13 mouse cellular contexts compared by ENCODE assay signal in genomic region chr5:129974866-129975311, GRCm38 (mm10). TPM values are rescaled to one million over a fixed set of nuclear protein-coding genes. Genes with fewer than 3 reads are reported as not detected.
DNase-seq lines count a peak whose midpoint lies in the region; ATAC-seq and TF ChIP-seq lines count a peak whose summit lies in the region.
"Had no signal": no experiment of that assay in that cellular context is flagged by ENCODE, and none has a peak within 500 bp of the region (broad histone marks: within the 10 kb centered on the region; RNA-seq: fewer than 3 reads in every experiment).

No protein-coding gene starts in this region.

- no peaks in the 10 kb centered on the region for H3K9me3 ChIP-seq in erythroblast, embryonic 14.5 days (ENCODE audit: control insufficient read depth, low read length)
- H3K9me3 ChIP-seq in liver, embryonic 13.5 days (replicated peaks), result no peaks in the 10 kb centered on the region
- H3K9me3 ChIP-seq in stomach, embryonic 16.5 days (replicated peaks; ENCODE audit: control insufficient read depth, low read length), result no peaks in the 10 kb centered on the region
- no peaks in the 10 kb centered on the region for H3K9me3 ChIP-seq in midbrain, embryonic 10.5 days (replicated peaks)
- H3K9me3 ChIP-seq: embryonic facial prominence, embryonic 12.5 days had no signal

- ATAC-seq in liver, embryonic 13.5 days (ENCODE audit: low read depth), result peak; percentile 89
- peak; percentile 78 for ATAC-seq in stomach, embryonic 16.5 days (ENCODE audit: insufficient read depth, low FRiP score)

- peak overlapping the region; percentile 59 for H3K9ac ChIP-seq in liver, embryonic 13.5 days
- no peak overlapping the region for H3K9ac ChIP-seq in stomach, embryonic 16.5 days (ENCODE audit: low read length)
- H3K9ac ChIP-seq: embryonic facial prominence, embryonic 12.5 days had no signal

- peak; percentile 60 for DNase-seq in liver, embryonic 13.5 days
- DNase-seq in layer of hippocampus, postnatal 25 days (ENCODE audit: extremely low spot score in 1 of 2, low spot score in 1 of 2), result no peak
- no peak for DNase-seq in midbrain, embryonic 10.5 days (ENCODE audit: low spot score)
- DNase-seq in urinary bladder, postnatal 4 days (ENCODE audit: low spot score in 2 of 2), result no peak
- DNase-seq: cerebellum, postnatal 10 days; heart, postnatal 10 days; kidney, postnatal 14 days; thymus, postnatal 36 days had no signal

- peak overlapping the region; percentile 79 for H3K27ac ChIP-seq in bone marrow, adult 2 months (ENCODE audit: control insufficient read depth, insufficient read depth, low read depth, low read length, poor library complexity)
- peak overlapping the region; percentile 96 for H3K27ac ChIP-seq in liver, embryonic 13.5 days
- H3K27ac ChIP-seq in stomach, embryonic 16.5 days (ENCODE audit: low read length), result no peak overlapping the region; the same call in 1 of the 2 replicates
- H3K27ac ChIP-seq in midbrain, embryonic 10.5 days (replicated peaks), result no peak overlapping the region
- H3K27ac ChIP-seq: embryonic facial prominence, embryonic 12.5 days; macrophage had no signal

- no peak for TF ChIP-seq POLR2A in bone marrow, adult 2 months (IDR thresholded peaks at IDR 0.05; ENCODE audit: borderline replicate concordance, control insufficient read depth, low read depth, low read length)

- H3K4me2 ChIP-seq in liver, embryonic 13.5 days, result peak overlapping the region; percentile 25
- H3K4me2 ChIP-seq in stomach, embryonic 16.5 days (ENCODE audit: low read depth, low read length), result no peak overlapping the region
- H3K4me2 ChIP-seq: embryonic facial prominence, embryonic 12.5 days had no signal

- 62% methylated on average over 4 of the region's 4 CpGs for WGBS in bone marrow, adult 2 months
- WGBS in liver, embryonic 13.5 days (ENCODE audit: insufficient replicate concordance), result 12% methylated on average over 4 of the region's 4 CpGs
- WGBS in stomach, embryonic 16.5 days, result 50% methylated on average over 4 of the region's 4 CpGs
- 94% methylated on average over 4 of the region's 4 CpGs for WGBS in midbrain, embryonic 10.5 days

- no peaks in the 10 kb centered on the region; the same call in none of the 2 replicates for H3K4me1 ChIP-seq in bone marrow, adult 2 months (ENCODE audit: control insufficient read depth, insufficient read depth, low read length)
- peaks cover 82% of the 10 kb centered on the region for H3K4me1 ChIP-seq in erythroblast, embryonic 14.5 days (ENCODE audit: control insufficient read depth)
- H3K4me1 ChIP-seq in liver, embryonic 13.5 days (replicated peaks), result peaks cover 83% of the 10 kb centered on the region
- H3K4me1 ChIP-seq in stomach, embryonic 16.5 days (ENCODE audit: control insufficient read depth, insufficient read depth, low read length), result no peaks in the 10 kb centered on the region; the same call in 1 of the 2 replicates
- H3K4me1 ChIP-seq in midbrain, embryonic 10.5 days, result peaks cover 6% of the 10 kb centered on the region; the same call in 1 of the 2 replicates
- H3K4me1 ChIP-seq: embryonic facial prominence, embryonic 12.5 days had no signal

- TF ChIP-seq CTCF in bone marrow, adult 2 months (IDR thresholded peaks at IDR 0.05; ENCODE audit: control insufficient read depth, insufficient read depth, low read length), result no peak

- no peaks in the 10 kb centered on the region for H3K27me3 ChIP-seq in erythroblast, embryonic 14.5 days (ENCODE audit: control insufficient read depth)
- H3K27me3 ChIP-seq in liver, embryonic 13.5 days, result no peaks in the 10 kb centered on the region
- no peaks in the 10 kb centered on the region for H3K27me3 ChIP-seq in stomach, embryonic 16.5 days (ENCODE audit: control insufficient read depth, insufficient read depth, low read length)
- H3K27me3 ChIP-seq in midbrain, embryonic 10.5 days (ENCODE audit: low read depth, poor library complexity, severe bottlenecking), result no peaks in the 10 kb centered on the region
- H3K27me3 ChIP-seq: embryonic facial prominence, embryonic 12.5 days had no signal

- H3K36me3 ChIP-seq in erythroblast, embryonic 14.5 days (ENCODE audit: control insufficient read depth), result peaks cover 77% of the 10 kb centered on the region
- peaks cover 21% of the 10 kb centered on the region for H3K36me3 ChIP-seq in liver, embryonic 13.5 days
- no peaks in the 10 kb centered on the region for H3K36me3 ChIP-seq in stomach, embryonic 16.5 days (ENCODE audit: control insufficient read depth, insufficient read depth, low read length)
- peaks cover 26% of the 10 kb centered on the region for H3K36me3 ChIP-seq in midbrain, embryonic 10.5 days

- H3K4me3 ChIP-seq in bone marrow, adult 2 months (replicated peaks; ENCODE audit: control insufficient read depth, low read depth, low read length), result no peak overlapping the region
- H3K4me3 ChIP-seq in erythroblast, embryonic 14.5 days (replicated peaks), result peak overlapping the region; percentile 30
- no peak overlapping the region for H3K4me3 ChIP-seq in liver, embryonic 13.5 days (replicated peaks)
- H3K4me3 ChIP-seq in stomach, embryonic 16.5 days (replicated peaks; ENCODE audit: low read length), result no peak overlapping the region
- H3K4me3 ChIP-seq in midbrain, embryonic 10.5 days, result no peak overlapping the region
- H3K4me3 ChIP-seq: embryonic facial prominence, embryonic 12.5 days had no signal

RNA-seq across cellular contexts. Expression of gene Gusb, which starts 28.0 kb away (rescaled TPM):
- polyA plus RNA-seq in bone marrow, adult 2 months (2011; ENCODE audit: insufficient read depth, insufficient read length, low replicate concordance, missing spikeins), result 14.5 and 22.6 TPM in 2 replicates
- polyA plus RNA-seq in erythroblast, embryonic 14.5 days (2012), result 0.28 and 0.51 TPM in 2 replicates
- polyA plus RNA-seq in liver, embryonic 13.5 days (2015; fragmentation: Nextera tagmentation; extraction: Ambion mirVana), result 42.0 and 47.9 TPM in 2 replicates
- polyA plus RNA-seq in stomach, embryonic 16.5 days (2015; fragmentation: Nextera tagmentation; extraction: Ambion mirVana), result 66.0 and 71.7 TPM in 2 replicates
- total RNA-seq in layer of hippocampus, postnatal 25 days (2021), result 10 to 100 TPM; 10.4 to 12.6 TPM
- polyA plus RNA-seq in midbrain, embryonic 10.5 days (2016; fragmentation: Nextera tagmentation; extraction: Ambion mirVana), result 33.6 and 34.1 TPM in 2 replicates

RNA-seq across cellular contexts. Expression of gene Vkorc1l1, which starts 33.1 kb away (rescaled TPM):
- 14.4 and 15.2 TPM in 2 replicates for polyA plus RNA-seq in bone marrow, adult 2 months (2011; ENCODE audit: insufficient read depth, insufficient read length, low replicate concordance, missing spikeins)
- 0.92 and 1.9 TPM in 2 replicates for polyA plus RNA-seq in erythroblast, embryonic 14.5 days (2012)
- 22.9 and 29.4 TPM in 2 replicates for polyA plus RNA-seq in liver, embryonic 13.5 days (2015; fragmentation: Nextera tagmentation; extraction: Ambion mirVana)
- polyA plus RNA-seq in stomach, embryonic 16.5 days (2015; fragmentation: Nextera tagmentation; extraction: Ambion mirVana), result 19.2 TPM in 2 replicates
- total RNA-seq in layer of hippocampus, postnatal 25 days (2021), result 10 to 100 TPM; 40.5 to 45.8 TPM
- polyA plus RNA-seq in midbrain, embryonic 10.5 days (2016; fragmentation: Nextera tagmentation; extraction: Ambion mirVana), result 30.9 and 35.5 TPM in 2 replicates

RNA-seq across cellular contexts. Expression of gene Asl, which starts 54.2 kb away (rescaled TPM):
- 14.9 and 37.1 TPM in 2 replicates for polyA plus RNA-seq in bone marrow, adult 2 months (2011; ENCODE audit: insufficient read depth, insufficient read length, low replicate concordance, missing spikeins)
- polyA plus RNA-seq in erythroblast, embryonic 14.5 days (2012), result 1.0 and 2.1 TPM in 2 replicates
- 37.8 and 45.2 TPM in 2 replicates for polyA plus RNA-seq in liver, embryonic 13.5 days (2015; fragmentation: Nextera tagmentation; extraction: Ambion mirVana)
- 46.5 and 47.8 TPM in 2 replicates for polyA plus RNA-seq in stomach, embryonic 16.5 days (2015; fragmentation: Nextera tagmentation; extraction: Ambion mirVana)
- total RNA-seq in layer of hippocampus, postnatal 25 days (2021), result 10 to 100 TPM; 15.8 to 21.8 TPM
- polyA plus RNA-seq in midbrain, embryonic 10.5 days (2016; fragmentation: Nextera tagmentation; extraction: Ambion mirVana), result 33.3 and 36.0 TPM in 2 replicates

RNA-seq across cellular contexts. Expression of gene Crcp, which starts 54.2 kb away (rescaled TPM):
- 10.5 and 18.0 TPM in 2 replicates for polyA plus RNA-seq in bone marrow, adult 2 months (2011; ENCODE audit: insufficient read depth, insufficient read length, low replicate concordance, missing spikeins)
- polyA plus RNA-seq in erythroblast, embryonic 14.5 days (2012), result 1.1 and 2.1 TPM in 2 replicates
- 31.6 and 34.4 TPM in 2 replicates for polyA plus RNA-seq in liver, embryonic 13.5 days (2015; fragmentation: Nextera tagmentation; extraction: Ambion mirVana)
- polyA plus RNA-seq in stomach, embryonic 16.5 days (2015; fragmentation: Nextera tagmentation; extraction: Ambion mirVana), result 32.1 and 33.1 TPM in 2 replicates
- 10 to 100 TPM; 32.0 to 38.1 TPM for total RNA-seq in layer of hippocampus, postnatal 25 days (2021)
- 63.8 and 65.9 TPM in 2 replicates for polyA plus RNA-seq in midbrain, embryonic 10.5 days (2016; fragmentation: Nextera tagmentation; extraction: Ambion mirVana)

Comparison
In these comparisons a context has a peak if more than half of its experiments do, and no peak if none do; other contexts are left out.
1. H3K27ac ChIP-seq: peak in bone marrow, adult 2 months (single experiment) and liver, embryonic 13.5 days (single experiment); none in stomach, embryonic 16.5 days (single experiment) and midbrain, embryonic 10.5 days (single experiment).
2. RNA of gene Gusb, which starts 28.0 kb away (polyA plus RNA-seq): 66.0 to 71.7 TPM in stomach, embryonic 16.5 days, 42.0 to 47.9 TPM in liver, embryonic 13.5 days, 33.6 to 34.1 TPM in midbrain, embryonic 10.5 days and 14.5 to 22.6 TPM in bone marrow, adult 2 months; 0.28 to 0.51 TPM in erythroblast, embryonic 14.5 days; every median in the first group is over 10 times any median in the second.